Mouse (Mus musculus): Measurements from ENCODE around the gene Ibsp. TPM values are rescaled to one million over a fixed set of nuclear protein-coding genes. Genes with fewer than 3 reads are reported as not detected.

The Ibsp gene
- not detected for polyA plus RNA-seq (2014; fragmentation: Illumina TruSeq; extraction: RNeasy Lipid Tissue Mini Kit (QIAGEN cat#74804); ENCODE audit: insufficient read depth, low read depth, low replicate concordance)

DNA sequence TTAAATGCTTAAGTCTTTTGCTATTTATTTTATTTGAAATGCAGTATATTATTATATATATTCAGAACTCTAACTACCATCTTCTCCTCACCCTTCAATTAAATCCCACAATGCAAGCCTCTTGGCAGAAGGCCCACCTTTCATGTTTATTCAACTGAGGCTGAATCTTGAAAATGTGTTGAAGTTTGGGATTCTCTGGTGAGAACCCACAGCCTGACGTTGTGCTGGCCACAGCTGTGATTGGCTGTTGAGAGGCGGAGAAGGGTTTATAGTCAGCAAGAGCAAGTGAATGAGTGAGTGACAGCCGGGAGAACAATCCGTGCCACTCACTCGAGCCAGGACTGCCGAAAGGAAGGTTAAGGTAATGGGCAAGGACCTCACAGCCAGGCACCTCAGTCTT is at the start of gene Ibsp:
Ibsp (plus strand) TSS at position 178 of the 400 bp plus-strand sequence.

DNA sequence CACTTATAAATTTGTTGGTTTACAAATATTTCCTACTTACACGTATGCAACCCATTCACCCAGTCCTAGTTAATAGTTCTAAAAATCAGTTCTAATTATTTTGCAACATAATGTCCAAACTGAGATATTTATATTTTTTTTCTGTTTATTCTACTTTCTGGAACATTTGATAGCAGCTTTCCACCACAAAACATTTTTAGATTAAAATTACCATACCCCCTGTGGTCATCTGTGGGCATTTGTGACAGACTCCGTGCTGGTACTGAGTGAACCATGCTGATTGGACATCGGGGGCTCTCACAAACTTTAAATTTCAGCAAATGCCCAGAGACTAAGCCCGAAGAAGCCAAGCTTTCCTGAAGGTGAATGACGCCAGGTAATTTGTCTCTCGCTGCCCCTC is 26.1 kb downstream of the Ibsp start, which contains the start of gene Mepe:
Mepe (plus strand) TSS at position 301 of the 400 bp plus-strand sequence.

Other genes with a start within 250 kb of the Ibsp start
- gene Gm17660, start 221.6 kb upstream of the Ibsp start, polyA plus RNA-seq (2014; fragmentation: Illumina TruSeq; extraction: RNeasy Lipid Tissue Mini Kit (QIAGEN cat#74804); ENCODE audit: insufficient read depth, low read depth, low replicate concordance): not detected
- 346 TPM for gene Sparcl1, start 185.4 kb upstream of the Ibsp start, polyA plus RNA-seq (2014; fragmentation: Illumina TruSeq; extraction: RNeasy Lipid Tissue Mini Kit (QIAGEN cat#74804); ENCODE audit: insufficient read depth, low read depth, low replicate concordance)
- not detected for gene Dspp, start 128.5 kb upstream of the Ibsp start, polyA plus RNA-seq (2014; fragmentation: Illumina TruSeq; extraction: RNeasy Lipid Tissue Mini Kit (QIAGEN cat#74804); ENCODE audit: insufficient read depth, low read depth, low replicate concordance)
- not detected for gene Dmp1, start 96.6 kb upstream of the Ibsp start, polyA plus RNA-seq (2014; fragmentation: Illumina TruSeq; extraction: RNeasy Lipid Tissue Mini Kit (QIAGEN cat#74804); ENCODE audit: insufficient read depth, low read depth, low replicate concordance)
- gene Mepe, start 26.2 kb downstream of the Ibsp start, polyA plus RNA-seq (2014; fragmentation: Illumina TruSeq; extraction: RNeasy Lipid Tissue Mini Kit (QIAGEN cat#74804); ENCODE audit: insufficient read depth, low read depth, low replicate concordance): not detected
- 157 TPM for gene Spp1, start 135.9 kb downstream of the Ibsp start, polyA plus RNA-seq (2014; fragmentation: Illumina TruSeq; extraction: RNeasy Lipid Tissue Mini Kit (QIAGEN cat#74804); ENCODE audit: insufficient read depth, low read depth, low replicate concordance)
- gene Pkd2, start 160.3 kb downstream of the Ibsp start, polyA plus RNA-seq (2014; fragmentation: Illumina TruSeq; extraction: RNeasy Lipid Tissue Mini Kit (QIAGEN cat#74804); ENCODE audit: insufficient read depth, low read depth, low replicate concordance): 24.4 TPM
- 0.73 TPM for gene BC005561, start 209.2 kb downstream of the Ibsp start, polyA plus RNA-seq (2014; fragmentation: Illumina TruSeq; extraction: RNeasy Lipid Tissue Mini Kit (QIAGEN cat#74804); ENCODE audit: insufficient read depth, low read depth, low replicate concordance)

Measured in lung, adult 10 weeks (tissue).